Mouse (Mus musculus): ENCODE measurements at regions not wholly inside any gene's neighbourhood (a gene's known extent, or its start where the extent isn't known, plus 50 kb on each side); places are given as distances from the start of the nearest gene placed in this dataset.

- TF ChIP-seq POLR2A (IDR thresholded peaks at IDR 0.05; ENCODE audit: borderline replicate concordance, control insufficient read depth, low read depth, low read length) (no peak), CTCF (IDR thresholded peaks at IDR 0.05; ENCODE audit: control insufficient read depth, insufficient read depth, low read length) (no peak)
Measured at GRCm38 (mm10) chr6:101593782-101594641, 216.3 kb upstream of the Pdzrn3 start.
